Mouse (Mus musculus) frontal cortex, postnatal 36 days (tissue): ENCODE data around the gene Per3.

Experiments
- DNase-seq, 2 experiments: peaks; one replicate each; pipeline ENCODE4 v3.0.0; 2022; ENCODE audit warnings: low spot score in 2 of 2

The Per3 gene

DNA sequence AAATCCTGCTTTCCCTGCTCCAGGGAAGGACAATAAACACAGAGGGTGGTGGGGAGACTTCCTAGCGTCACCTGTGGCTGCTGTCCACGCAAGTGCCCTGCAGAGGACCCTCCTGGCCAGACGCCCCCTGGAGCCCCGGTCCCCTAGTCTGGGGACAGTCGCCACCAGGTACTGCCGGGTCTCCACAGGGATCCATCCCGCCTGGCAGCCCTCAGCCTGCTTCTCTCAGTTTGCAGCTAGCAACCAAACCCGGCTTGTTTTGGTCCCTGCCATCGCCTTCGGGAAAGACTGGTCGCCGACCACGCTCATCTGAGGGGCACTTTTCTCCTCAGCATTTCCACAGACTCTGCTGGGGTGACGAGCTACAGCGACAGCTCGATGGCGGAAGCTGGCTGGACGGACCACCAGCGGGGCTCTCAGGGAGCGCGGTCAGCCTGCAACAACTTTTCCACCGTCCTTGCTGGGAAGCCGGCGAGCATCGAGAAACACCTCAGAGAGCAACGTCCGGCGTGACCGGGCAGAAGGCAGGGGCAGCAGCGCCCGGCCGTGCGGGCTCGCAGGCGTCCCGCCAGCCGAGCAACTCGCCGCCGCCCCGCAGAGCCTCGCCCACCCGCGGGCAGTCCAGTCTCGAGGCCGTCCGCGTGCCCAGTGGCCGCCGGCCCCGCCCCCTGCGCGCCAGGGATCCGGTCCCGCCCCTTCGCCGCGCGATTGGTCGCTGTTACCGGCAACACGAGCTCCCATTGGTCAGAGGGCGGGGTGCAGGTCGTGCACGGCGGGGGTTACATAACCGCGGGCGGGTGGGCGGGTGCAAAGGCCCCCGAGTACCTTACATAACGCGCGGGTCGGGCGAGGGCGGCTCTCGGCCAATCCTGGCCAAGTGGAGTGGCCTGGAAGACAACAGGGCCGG is at the start of gene Per3:
Gene Per3, minus strand, starts transcription at position 629 of the 907 bp plus-strand sequence.
- DNase-seq: peak; percentile 97 to 98

DNA sequence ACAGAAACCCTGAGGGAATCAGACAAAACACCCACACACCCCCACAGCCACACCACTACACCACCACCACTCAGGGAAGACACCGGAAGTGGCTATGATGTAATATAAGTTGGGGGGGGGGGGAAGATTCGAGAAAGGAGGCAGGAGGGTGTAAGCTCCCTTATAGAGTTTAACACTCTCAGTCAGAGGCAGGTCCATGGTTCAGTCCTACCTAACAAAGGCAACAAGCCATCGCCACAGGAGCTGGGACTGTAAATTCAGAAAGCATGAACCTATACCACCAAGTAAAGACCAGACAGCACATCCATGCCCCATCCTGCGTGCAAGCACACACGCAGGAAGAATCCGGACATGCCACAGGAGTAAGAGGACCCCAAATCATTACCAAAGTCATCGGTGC is 44.8 kb upstream of the Per3 start, which contains the start of gene Gm13090:
Gene Gm13090, plus strand, starts transcription at position 301 of the 400 bp plus-strand sequence.
- no peak for DNase-seq

DNA sequence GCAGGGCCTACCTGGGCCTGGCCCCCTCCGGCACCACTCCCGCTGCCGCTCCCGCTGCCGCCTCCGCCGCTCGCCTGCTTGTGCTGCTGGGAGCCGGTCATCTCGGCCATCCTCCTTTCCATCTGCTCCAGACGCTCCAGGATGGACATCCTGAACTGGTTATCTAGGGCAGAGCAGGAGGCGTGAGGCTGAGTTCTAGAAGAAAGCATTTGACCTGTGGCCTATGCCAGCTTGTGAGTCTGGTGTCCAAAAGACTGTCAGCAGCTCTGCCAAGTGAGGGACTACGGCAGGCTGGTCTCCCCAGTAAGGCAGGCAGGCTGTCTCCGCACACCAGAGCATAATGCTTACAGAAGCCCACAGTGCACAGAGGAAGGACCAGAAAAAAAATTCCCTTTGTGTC is 44.4 kb upstream of the Per3 start:
- DNase-seq: peak in 1 of 2 experiments; percentile 30

DNA sequence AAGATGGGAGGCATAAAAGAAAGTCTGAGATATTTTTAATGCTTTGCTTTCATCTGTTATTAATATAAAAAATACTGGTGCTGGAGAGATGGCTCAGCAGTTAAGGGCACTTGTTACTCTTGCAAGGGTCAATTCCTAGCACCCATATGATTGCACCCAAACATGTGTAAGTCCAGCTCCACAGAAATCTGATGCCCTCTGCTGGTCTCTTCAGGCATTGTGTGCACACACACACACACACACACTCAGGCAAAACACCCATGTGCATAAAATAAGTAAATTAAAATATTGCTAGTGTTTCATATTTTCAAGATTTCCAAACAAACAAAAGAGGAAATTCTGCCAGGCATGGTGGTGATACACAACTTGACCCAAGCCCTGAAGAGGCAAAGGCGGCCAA is 42.9 kb upstream of the Per3 start:
- DNase-seq: no peak

DNA sequence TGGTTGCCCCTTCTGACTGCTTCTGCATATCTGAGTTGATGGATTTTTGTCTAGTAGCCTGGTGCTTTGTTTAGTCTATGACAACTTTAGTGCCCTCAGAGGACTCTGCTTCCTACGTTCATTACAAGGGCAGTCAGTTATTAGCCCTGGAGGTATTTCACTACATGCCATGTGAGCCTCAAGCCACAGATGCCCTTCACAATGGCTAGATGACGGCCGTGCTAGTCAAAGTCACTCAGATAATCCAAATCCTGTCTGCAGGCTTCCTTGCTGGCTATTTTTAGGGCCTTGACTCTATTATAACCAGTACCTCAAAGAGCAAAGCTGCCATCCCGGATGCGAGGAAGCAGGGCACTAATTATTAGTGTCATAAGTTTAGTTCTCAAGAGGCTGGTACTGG is 38.6 kb upstream of the Per3 start:
- no peak for DNase-seq

DNA sequence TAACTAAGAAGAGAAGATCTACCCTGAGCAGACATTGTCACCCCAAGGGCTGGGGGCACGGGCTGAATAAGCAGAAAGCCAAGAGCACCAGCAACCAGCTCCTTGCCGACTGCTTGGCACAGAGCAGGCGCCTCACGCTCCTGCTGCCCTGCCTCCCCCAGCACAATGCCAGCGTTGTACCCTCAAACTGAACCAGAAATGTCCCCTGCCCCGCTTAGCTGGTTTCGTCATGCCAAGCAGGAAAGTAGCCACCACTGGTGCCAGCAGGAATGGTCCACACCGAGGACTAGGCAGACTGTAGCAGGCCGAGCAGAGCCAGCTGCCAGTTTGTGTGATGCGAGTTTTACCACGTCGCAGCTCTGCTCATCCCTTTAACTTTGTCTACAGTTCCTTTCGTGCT is 37.5 kb upstream of the Per3 start:
- no peak for DNase-seq

DNA sequence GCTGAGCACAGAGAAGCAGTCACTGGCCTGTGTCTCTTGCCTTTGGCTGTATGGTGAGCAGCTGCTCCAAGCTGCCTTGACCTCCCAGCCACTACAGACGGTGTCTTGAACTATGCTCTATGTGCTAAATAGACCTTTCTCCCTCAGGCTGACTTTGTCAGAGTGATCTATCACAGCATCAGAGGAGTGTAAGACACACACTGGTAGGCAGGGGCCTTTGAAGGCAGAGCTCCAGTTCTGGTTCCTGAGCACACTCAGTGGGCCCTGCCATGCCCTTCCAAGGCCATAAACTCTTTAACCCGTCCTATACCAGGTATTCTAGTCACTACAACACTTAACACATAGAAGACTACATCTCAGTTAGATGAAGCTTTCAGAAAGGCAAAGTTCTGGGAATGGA is 36.9 kb upstream of the Per3 start:
- DNase-seq: no peak

DNA sequence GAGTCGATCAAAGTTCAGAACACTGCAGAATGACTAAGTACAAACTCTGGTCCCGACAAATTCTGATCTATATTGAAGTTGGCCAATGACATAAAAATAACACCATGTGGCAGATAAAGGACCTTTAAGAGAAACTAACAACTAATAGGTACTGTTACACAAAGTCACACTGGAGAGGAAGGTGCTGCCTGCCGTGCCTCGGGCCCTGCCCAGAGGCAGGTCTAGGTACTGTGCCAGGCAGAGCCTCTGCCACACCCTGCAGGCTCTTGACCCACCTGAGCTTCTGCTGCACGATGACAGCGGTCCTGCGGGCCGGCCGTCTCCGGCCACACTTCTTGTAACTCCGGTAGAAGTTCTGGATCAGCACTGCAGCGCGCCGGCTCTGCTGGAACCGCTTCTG is 30.4 kb upstream of the Per3 start:
- DNase-seq: no peak

DNA sequence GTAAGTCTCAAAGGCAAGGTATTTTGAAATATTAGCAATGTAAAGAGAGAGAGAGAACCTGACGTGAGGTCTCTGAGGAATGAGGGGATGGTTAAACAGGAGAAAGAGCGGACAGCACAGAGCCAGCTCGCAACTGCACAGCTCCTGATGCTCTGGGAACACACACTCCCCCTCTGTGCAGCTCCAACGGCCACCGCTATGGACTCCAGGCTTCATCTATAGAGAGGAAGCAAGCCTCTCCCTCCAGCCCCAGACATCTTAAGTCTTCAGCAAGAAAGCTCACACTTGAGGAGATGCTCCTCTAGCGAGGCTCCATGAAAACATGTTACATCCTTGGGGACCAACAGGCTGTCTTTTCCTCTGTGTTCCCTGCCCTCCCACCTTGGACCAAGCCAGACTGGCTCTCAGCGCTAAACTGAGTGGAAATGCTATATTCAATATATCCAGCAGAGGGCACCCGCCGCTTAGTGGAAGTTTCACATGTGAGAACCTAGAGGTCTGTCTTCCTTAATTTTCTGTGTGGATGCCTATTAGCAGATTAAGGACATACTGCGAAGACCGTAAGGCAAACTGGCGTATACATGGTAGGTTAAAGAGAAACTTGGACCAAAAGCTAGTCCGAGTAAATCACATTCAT is 28.8 kb upstream of the Per3 start:
- DNase-seq: peak; percentile 78 to 88

DNA sequence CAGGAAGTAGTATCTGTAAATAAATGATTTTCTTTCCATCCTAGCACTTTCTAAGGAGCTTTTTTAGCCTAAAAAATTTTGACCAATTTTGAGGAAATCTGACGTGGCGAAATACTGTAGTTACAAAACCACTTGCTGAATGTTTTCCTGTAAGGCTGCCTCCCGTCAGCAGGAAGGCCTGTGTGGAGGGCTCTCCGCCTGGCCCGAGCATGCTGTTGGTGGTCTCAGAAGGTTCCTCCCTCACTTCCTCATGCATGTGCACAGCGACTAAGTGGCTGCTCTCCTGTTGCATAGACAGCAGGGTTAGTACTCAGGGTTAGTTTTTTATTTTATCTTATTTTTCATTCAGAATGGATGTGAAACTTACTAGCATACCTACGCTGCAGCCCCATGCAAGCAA is 26.5 kb upstream of the Per3 start:
- no peak for DNase-seq

DNA sequence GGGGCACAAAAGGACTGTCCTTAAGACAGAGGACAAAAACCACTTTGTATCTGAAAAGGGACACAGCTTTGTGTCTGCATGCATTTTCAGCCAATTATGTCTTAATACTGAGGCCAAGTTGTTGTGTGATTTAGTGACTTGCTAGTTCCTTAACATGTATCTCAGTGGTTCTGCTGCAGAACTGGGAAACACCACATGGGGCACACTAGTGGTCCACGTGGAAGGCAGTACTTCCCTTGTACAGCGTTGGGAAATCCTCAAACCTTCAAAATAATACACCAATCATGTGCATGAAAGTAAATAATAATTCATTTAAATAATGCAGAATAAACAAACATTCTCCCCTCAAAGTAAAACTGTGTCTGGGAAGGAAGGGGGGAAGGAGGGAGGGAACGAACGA is 24.3 kb upstream of the Per3 start:
- no peak for DNase-seq

DNA sequence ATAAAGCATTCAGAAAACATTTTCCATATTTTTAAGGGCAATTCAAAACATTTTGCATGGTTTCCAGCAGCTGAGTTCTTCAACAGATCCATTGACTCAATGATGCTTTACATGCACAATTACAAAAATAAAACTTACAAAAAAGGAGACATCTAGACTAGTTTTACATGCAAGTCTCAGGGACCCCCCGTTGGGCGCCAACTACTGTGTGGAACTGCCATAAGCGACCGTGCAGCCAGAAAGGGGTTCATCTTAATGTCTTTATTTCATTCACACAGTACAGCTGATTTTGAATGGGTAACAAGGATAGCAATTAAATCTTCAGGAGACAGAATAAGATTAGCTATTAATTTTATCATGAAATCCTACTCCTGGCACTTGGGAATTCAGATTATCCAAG is 15.1 kb upstream of the Per3 start:
- no peak for DNase-seq

DNA sequence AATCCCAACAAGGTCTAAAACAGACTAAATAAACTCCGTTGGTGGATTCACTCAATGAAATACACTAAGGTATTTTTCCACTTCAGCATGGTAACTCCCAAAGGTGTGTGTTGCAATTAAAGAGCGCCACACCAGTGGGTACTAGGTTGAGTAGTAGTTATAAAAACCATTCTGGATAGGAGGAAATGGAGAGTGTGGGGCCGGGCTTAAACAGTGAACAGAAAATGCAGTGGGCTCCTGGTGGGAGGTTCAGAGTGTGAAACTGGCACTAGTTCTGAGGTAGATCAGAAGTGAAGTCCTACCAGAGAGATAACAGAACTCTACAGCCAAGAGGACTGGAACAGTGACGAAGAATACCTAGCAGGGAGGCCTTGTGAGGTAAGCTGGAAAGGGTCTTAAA is 14.2 kb upstream of the Per3 start:
- DNase-seq: no peak

DNA sequence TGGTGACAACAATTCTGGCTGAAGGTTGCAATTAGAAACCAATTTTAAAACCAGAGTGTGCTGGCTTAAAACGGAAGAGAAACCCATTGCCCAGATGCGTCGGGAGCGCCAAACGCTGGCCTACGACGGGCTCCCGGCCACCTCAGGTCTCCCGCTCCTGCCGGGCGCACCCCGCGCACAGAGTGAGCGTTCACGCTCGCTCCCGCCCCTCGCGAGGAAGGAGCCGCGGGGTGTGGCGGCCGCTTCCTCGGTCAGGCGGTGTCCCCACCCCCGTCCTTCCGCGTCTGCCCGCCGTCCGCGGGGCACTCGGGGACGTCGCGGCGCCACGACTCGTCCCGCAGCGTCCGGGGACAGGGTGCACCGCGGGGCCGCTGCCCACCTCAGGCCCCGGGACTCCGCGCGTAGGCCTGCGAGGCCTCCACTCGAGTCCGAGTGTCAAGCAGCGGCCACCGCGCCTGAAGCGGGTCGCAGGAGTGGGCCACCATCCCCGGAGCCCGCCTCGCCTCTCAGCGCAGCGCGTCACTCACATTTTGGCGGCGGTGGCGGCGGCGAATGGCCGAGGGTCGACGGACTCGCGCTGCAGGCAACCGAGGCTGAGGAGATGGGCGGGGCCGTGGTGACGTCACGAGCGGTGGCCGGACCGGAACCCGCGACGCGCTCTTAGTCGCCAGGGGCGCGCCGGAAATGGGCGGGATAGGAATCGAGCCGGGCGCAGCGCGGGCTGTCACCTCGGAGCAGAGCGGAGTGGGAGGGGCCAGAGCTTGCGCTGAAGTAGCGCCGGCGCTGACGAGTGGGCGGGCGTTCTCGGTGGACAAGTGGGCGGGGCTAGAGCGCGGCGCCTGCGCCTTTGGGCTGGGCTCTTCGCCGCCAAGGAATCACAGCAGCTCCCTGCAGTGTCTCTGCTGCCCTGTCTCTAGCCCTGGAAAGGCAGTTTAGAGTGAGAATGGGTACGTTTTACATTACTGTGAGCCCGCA is 13.2 kb upstream of the Per3 start, which contains the start of gene Vamp3:
Gene Vamp3, minus strand, starts transcription at position 617 of the 975 bp plus-strand sequence.
- peak; percentile 98 to 99 for DNase-seq

DNA sequence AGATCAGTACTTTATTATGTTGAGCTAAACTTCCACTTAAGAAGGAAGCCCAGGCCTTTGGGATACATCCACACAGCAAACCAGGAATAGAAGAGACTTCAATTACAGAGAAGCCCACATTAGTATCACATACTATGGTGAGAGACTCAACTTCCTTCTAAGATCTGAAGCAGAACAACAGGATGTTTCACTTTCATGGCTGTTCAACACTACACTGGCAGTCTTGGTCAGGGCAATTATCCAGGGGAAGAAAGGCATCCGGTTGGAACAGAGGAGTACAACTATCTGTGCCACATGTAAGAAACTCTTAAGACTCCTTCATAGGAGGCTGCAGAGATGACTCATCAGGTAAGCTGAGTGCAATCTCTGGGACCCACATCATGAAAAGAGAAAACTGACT is 6.7 kb upstream of the Per3 start:
- no peak for DNase-seq

DNA sequence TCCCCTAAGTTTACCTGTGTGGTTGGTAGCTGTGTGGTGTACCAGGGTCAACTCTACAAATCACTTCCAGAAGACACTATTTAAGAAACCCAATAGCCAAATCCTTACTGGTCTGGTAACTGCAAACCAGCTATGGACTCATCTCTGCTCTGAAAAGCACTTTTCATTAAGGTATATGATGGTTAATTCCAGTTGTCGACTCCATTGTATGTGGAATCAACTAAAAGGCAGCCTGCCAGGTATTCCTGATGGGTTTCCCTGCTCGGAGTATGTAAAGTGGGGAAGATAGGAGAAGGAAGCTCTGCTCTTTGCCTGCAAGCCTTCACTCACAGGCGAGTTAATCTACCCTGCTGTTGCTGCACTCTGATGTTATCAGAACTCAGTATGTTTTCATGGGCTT is 2.1 kb upstream of the Per3 start:
- DNase-seq: no peak

DNA sequence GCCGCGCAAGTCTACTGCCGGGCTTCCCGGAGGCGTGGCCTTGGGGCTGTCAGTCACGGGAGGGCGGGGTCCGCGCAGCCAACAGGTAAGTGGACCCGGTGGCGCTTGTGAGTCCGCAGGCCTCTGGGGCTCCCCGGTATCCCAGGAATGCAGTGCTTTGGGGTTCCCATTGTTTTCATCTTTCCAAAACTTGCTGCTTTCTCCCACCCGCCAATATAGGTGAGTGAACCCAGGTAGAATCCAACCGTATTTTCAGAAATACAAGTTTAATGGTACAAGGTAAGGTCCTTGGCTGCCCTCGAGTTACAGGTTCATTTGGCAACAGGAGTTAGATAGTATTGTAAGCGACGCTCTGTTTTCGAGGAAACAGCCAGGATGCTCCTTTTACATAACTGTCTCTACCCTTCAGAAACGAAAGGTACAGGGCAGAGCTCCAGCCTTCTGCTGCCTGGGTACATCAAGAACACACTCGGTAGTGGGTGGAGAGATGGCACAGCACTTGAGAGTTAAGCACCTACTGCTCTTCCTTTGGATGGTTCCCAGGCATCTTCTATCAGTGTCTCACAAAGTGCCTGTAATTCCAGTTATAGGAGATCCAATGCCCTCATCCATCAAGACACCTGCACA is 592 bp upstream of the Per3 start:
- peak; percentile 40 to 58 for DNase-seq

DNA sequence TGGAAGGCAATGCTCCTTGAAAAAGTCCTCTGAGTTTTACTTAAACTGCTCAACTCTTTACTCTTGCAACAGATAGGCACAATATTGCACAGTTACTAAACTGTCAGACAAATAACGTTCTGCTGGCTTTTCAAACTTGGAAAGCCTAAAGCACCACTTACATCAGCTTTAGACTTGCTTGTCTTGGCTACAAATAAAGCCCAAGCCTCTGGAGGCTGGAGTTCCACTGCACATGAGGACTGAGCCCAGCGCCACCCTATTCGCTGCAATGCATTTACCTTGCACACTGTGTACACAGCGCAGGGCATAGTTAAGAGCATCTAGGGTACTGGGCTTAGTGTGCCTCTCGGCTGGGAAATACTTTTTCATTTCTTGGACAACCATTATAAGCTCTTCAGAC is 1.2 kb downstream of the Per3 start:
- peak in 1 of 2 experiments; percentile 18 for DNase-seq

DNA sequence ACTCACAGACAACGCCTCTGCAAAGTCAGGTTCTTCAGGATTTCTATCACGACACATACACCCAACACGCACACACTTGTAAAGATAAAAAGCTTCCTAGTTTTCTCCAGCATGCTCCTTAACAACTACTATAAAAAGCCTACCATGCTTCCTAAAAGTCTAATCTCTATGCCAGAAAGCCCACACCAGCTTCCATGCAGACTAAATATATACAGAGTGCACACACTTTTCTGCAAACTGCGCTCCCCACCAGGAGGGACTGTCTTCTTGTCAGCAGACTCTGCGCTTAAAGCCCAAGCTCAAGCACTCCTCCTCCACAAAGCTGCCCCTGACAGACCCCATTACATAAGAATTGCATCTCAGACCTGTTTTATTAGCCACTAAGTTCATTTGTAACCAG is 3.0 kb downstream of the Per3 start:
- DNase-seq: peak; percentile 34 to 66

DNA sequence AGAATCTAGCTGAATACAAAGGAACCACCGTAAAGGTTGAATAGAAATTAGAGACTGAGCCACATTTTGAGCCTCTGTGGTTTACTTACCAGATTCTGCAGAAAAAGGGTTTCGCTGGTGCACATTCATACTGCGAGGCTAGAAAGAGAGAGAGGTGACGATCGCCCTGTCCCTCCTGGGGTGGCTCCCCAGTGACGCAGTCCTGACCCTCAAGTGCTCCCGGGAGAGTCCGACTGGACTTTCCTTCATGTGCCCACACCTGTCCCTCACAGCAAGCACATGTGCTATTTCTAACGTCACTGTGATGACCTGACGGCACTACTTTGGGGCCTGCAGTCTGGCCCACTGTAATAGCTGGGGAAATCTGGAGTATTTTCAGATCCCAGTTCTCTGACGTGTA is 6.7 kb downstream of the Per3 start:
- no peak for DNase-seq

DNA sequence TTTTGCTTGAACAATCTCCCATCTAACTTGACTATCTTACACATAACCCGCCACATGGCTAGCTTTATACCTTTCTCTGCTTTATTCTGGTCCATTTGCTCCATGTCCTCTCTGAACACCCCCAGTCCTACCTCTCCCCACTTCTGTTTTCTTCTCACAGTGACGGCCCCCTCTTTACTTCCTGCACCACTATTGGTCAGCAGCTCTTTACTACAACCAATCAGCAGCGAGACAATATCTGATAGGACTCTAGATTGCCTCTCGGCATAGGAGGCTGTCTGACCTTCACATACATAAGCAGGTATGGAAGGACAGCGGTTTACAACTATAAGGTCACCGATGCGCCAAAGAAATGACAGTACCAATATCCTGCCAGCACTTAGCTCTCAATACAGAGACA is 7.9 kb downstream of the Per3 start:
- DNase-seq: no peak
